Mouse (Mus musculus) T-cell, adult 66 days (primary cell): ENCODE measurements around the gene Ago4. TPM values are rescaled to one million over a fixed set of nuclear protein-coding genes. Genes with fewer than 3 reads are reported as not detected.

Experiments used
- total RNA-seq, 2 experiments: library from RNA; stranded (reverse); gene quantifications; 3 replicates in 1 of 2; 4 replicates in 1 of 2; pipeline ENCODE4 v1.2.4; 2023

The Ago4 gene
- under 1 TPM; 0.15 to 0.29 TPM for total RNA-seq

GRCm38 (mm10) chr4:126532827-126533728, at the start of gene Ago4:
Gene Ago4 (minus strand): TSS chr4:126533472.

DNA sequence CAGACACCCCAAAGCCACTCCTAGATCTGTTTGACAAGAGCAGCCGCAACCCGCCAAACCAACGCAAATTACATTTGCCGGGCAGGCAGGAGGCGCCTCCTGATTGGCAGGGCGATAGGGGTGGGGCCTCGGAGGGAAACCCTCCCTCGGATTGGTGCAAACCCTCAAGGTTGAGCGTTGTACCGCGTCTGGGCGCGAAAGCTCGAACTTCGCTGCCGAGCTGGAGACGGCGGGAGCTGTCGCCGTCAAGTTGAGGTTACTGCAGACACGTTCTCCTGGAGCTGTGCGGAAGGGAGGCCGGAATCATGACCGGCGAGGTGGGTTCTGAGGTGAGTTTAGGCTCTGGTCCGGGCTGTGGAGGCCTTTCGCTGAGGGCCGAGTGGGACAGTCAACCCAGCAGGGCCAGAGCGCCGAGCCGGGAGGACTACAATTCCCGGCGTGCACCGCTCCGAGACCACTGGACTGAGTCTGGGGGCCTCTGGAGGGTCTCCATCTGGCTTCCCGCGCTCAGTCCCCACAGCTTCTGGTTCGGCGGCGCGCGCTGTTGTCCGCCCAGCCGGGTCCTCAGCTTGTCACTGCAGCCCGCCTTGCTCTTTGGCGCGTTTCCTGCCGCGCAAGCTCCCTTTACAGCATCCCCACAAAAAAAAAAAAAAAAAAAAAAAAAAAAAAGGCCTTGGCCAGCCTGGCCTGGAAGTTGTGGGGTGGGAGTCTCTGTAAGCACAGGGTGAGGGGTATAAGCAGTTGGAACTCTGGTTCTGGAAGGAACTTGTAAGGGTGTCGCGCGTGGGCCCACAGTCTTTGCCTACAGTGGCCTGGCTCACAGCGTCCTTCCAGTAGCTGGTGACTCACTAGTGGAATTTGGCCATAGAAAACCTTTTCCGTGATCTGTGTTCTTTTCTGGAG, 23.8 kb upstream of the Ago4 start, which contains the start of gene Clspn:
Gene Clspn, plus strand, starts transcription at position 127 of the 903 bp plus-strand sequence.

GRCm38 (mm10) chr4:126468285-126468901, 64.9 kb downstream of the Ago4 start, which contains the start of gene Ago1:
Gene Ago1 (minus strand): TSS chr4:126468583.

Other genes with a start within 250 kb of the Ago4 start
- gene Col8a2, start 246.7 kb downstream of the Ago4 start, total RNA-seq = under 1 TPM in 1 of 2 experiments, not detected in 1; 0.12 TPM
- 10 to 100 TPM; 40.9 to 41.6 TPM for gene Adprhl2, start 211.8 kb downstream of the Ago4 start, total RNA-seq
- under 1 TPM in 1 of 2 experiments, not detected in 1; 0.64 TPM for gene Tekt2, start 207.8 kb downstream of the Ago4 start, total RNA-seq
- gene Ago3, start 103.9 kb downstream of the Ago4 start, total RNA-seq = 10 to 100 TPM; 35.8 to 41.6 TPM
- 10 to 100 TPM; 47.6 to 49.3 TPM for gene Ago1, start 64.9 kb downstream of the Ago4 start, total RNA-seq
- gene Clspn, start 23.5 kb upstream of the Ago4 start, total RNA-seq = 10 to 100 TPM in 1 of 2 experiments, 1 to 10 TPM in 1; 9.8 to 12.2 TPM
- under 1 TPM; 0.39 to 0.67 TPM for gene 5730409E04Rik, start 76.3 kb upstream of the Ago4 start, total RNA-seq
- gene Psmb2, start 144.2 kb upstream of the Ago4 start, total RNA-seq = 10 to 100 TPM; 79.0 to 86.3 TPM
- gene Tfap2e, start 202.8 kb upstream of the Ago4 start, total RNA-seq = not detected
- 10 to 100 TPM; 37.7 to 40.0 TPM for gene Ncdn, start 220.0 kb upstream of the Ago4 start, total RNA-seq
- 10 to 100 TPM; 53.4 to 60.0 TPM for gene AU040320, start 220.1 kb upstream of the Ago4 start, total RNA-seq